Mouse (Mus musculus) MEL (cell line): ENCODE measurements around the gene Slc3a1.
A peak's percentile ranks its signal among the peaks of the same experiment; 100 is the strongest.

ENCODE experiments used
- CTCF ChIP-seq, 3 experiments: IDR thresholded peaks in 2 of 3; conservative IDR thresholded peaks in 1 of 3; 2 replicates each; pipeline ENCODE4 v1.5.1; 2011 to 2012; ENCODE audit warnings: low read length in 3 of 3, low read depth in 2 of 3, mild to moderate bottlenecking in 2 of 3, improper control_type of control experiment in 1 of 3, inconsistent platforms in 1 of 3, mixed read lengths in 1 of 3, moderate library complexity in 1 of 3; ENCODE audit not compliant: control insufficient read depth in 1 of 3, insufficient read depth in 1 of 3, poor library complexity in 1 of 3, severe bottlenecking in 1 of 3
- E2F4 ChIP-seq: IDR thresholded peaks from 2 replicates; pipeline ENCODE4 v1.6.1; 2011; ENCODE audit warnings: low read depth, low read length, improper control_type of control experiment, borderline replicate concordance
- ELF1 ChIP-seq: IDR thresholded peaks from 2 replicates; pipeline ENCODE4 v1.6.1; 2014; ENCODE audit warnings: low read depth, mild to moderate bottlenecking, inconsistent platforms, low read length, improper control_type of control experiment, moderate library complexity
- JUND ChIP-seq: IDR thresholded peaks from 2 replicates; pipeline ENCODE4 v1.6.1; 2011; ENCODE audit warnings: low read depth, mild to moderate bottlenecking, improper control_type of control experiment, low read length
- KAT2A ChIP-seq: conservative IDR thresholded peaks from 2 replicates; pipeline ENCODE4 v1.6.1; 2012; ENCODE audit warnings: low read depth, low read length, improper control_type of control experiment, inconsistent platforms
- POLR2A ChIP-seq, 2 experiments: IDR thresholded peaks; 2 replicates each; pipeline ENCODE4 v1.6.1; 2011 to 2012; ENCODE audit warnings: low read length in 2 of 2, mild to moderate bottlenecking in 2 of 2, control low read depth in 1 of 2, improper control_type of control experiment in 1 of 2, low read depth in 1 of 2, moderate library complexity in 1 of 2; ENCODE audit not compliant: control insufficient read depth in 1 of 2, insufficient read depth in 1 of 2, poor library complexity in 1 of 2
- POLR2AphosphoS5 ChIP-seq: IDR thresholded peaks from 2 replicates; pipeline ENCODE4 v1.6.1; 2012; ENCODE audit warnings: low read depth, borderline replicate concordance, mild to moderate bottlenecking, inconsistent platforms, low read length, moderate library complexity, mixed read lengths
- ZNF384 ChIP-seq: IDR thresholded peaks from 2 replicates; pipeline ENCODE4 v1.6.1; 2012; ENCODE audit warnings: low read depth, mild to moderate bottlenecking, inconsistent platforms, low read length, improper control_type of control experiment

DNA sequence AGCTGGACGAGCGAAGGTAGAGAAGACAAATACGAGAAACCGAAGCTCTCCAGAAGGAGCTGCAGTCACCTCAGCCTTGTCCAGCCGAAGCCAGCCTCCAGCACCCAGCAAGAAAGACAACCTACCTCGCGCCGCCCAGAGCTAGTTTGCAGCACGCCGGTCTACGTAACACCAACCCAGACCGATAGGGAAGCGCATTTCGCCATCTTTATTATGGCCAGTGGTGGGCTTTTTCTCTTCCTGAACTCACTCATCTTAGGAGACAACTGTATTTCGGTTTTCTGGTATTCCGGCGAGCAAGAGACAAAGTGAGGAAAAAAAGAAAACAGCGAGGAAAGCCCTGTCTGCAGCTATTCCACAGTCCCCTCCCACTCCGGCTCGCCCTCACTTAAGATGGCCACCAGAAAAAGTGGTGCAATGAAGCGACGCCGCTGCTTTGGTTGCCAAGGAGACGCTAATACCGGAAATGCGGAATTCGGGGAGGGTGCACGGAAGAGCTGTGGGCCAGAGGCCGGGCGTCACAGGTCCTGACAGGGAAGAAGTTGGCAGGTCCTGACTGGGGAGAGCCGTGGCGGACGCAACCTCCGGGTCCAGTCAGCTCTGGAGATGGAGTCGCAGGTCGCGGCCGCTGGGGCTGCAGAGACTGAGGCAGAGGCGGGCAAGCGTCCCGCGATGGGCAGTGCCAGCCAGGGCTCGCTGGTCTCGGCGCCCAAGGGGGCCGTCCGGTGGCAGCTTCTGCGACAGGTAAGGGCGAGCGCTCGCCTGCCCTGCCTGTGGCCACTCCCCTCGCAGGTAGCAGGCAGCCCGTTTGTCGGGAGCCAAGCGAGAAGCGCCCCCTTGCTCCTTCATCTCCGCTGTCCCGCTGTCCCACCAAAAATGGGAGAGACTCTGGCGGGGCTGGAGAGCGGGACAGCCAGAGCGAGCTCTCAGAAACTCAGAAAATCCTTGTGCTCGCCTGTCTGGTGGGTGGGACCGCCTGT, 62.2 kb downstream of the Slc3a1 start, which contains the start of the genes Prepl and Camkmt:
- peak; percentile 96 for TF ChIP-seq ELF1
- peak; percentile 50 to 66; a peak in 3 of 4 replicates for TF ChIP-seq POLR2A (IDR thresholded peaks at IDR 0.05; ENCODE audit: control insufficient read depth in 1 of 2, insufficient read depth in 1 of 2, low read depth in 1 of 2, low read length in 2 of 2, poor library complexity in 1 of 2)
- TF ChIP-seq POLR2AphosphoS5, result no peak
- no peak for TF ChIP-seq ZNF384
- TF ChIP-seq E2F4, result no peak
- TF ChIP-seq CTCF (IDR thresholded peaks at IDR 0.05 in 2 of 3, conservative IDR thresholded peaks at IDR 0.05 in 1 of 3; ENCODE audit: control insufficient read depth in 1 of 3, insufficient read depth in 1 of 3, low read depth in 2 of 3, low read length in 3 of 3, poor library complexity in 1 of 3, severe bottlenecking in 1 of 3), result no peak
- no peak for TF ChIP-seq JUND
- TF ChIP-seq KAT2A, result no peak; the same call in 1 of the 2 replicates
